Mouse (Mus musculus) spleen, postnatal 36 days (tissue): ENCODE measurements around the gene Ak7.

ENCODE experiments used
- DNase-seq, 2 experiments: peaks; one replicate each; pipeline ENCODE4 v3.0.0; 2022; ENCODE audit warnings: low spot score in 2 of 2, mixed read lengths in 1 of 2

Gene Ak7

GRCm38 (mm10) chr12:105705799-105706487 lies at the start of gene Ak7:
TSS of gene Ak7 (plus strand) at chr12:105705976.
- peak; percentile 64 to 78 for DNase-seq

GRCm38 (mm10) chr12:105676274-105676673 lies 29.5 kb upstream of the Ak7 start:
- no peak for DNase-seq

GRCm38 (mm10) chr12:105678211-105678610 lies 27.6 kb upstream of the Ak7 start:
- DNase-seq, result no peak

- DNase-seq, result no peak
Measured at GRCm38 (mm10) chr12:105678762-105679161, 27.0 kb upstream of the Ak7 start.

- peak; percentile 17 to 52 for DNase-seq
Measured at GRCm38 (mm10) chr12:105683933-105684901, 21.6 kb upstream of the Ak7 start, which contains the start of gene Gskip. TSS of gene Gskip (plus strand) at chr12:105684829.

- peak; percentile 93 to 96 for DNase-seq
Measured at GRCm38 (mm10) chr12:105685001-105685691, 20.6 kb upstream of the Ak7 start, which contains the start of gene Atg2b. TSS of gene Atg2b (minus strand) at chr12:105685211.

GRCm38 (mm10) chr12:105686791-105687190 lies 19.0 kb upstream of the Ak7 start:
- no peak for DNase-seq

GRCm38 (mm10) chr12:105687416-105687815 lies 18.4 kb upstream of the Ak7 start:
- DNase-seq, result no peak

GRCm38 (mm10) chr12:105688546-105688945 lies 17.2 kb upstream of the Ak7 start:
- no peak for DNase-seq

- DNase-seq, result no peak
Measured at GRCm38 (mm10) chr12:105689435-105689834, 16.3 kb upstream of the Ak7 start.

GRCm38 (mm10) chr12:105694021-105694420 lies 11.8 kb upstream of the Ak7 start:
- no peak for DNase-seq

GRCm38 (mm10) chr12:105695848-105696247 lies 9.9 kb upstream of the Ak7 start:
- no peak for DNase-seq

GRCm38 (mm10) chr12:105697104-105697780 lies 8.5 kb upstream of the Ak7 start:
- no peak for DNase-seq

GRCm38 (mm10) chr12:105700433-105700832 lies 5.3 kb upstream of the Ak7 start:
- DNase-seq, result no peak

- peak; percentile 19 to 24 for DNase-seq
Measured at GRCm38 (mm10) chr12:105718616-105719015, 12.8 kb downstream of the Ak7 start.

- DNase-seq, result no peak
Measured at GRCm38 (mm10) chr12:105720196-105720595, 14.4 kb downstream of the Ak7 start.

GRCm38 (mm10) chr12:105721452-105722132 lies 15.8 kb downstream of the Ak7 start:
- no peak for DNase-seq

- peak in 1 of 2 experiments; percentile 14 for DNase-seq
Measured at GRCm38 (mm10) chr12:105722657-105723056, 16.9 kb downstream of the Ak7 start.

- no peak for DNase-seq
Measured at GRCm38 (mm10) chr12:105724616-105725015, 18.8 kb downstream of the Ak7 start.

- no peak for DNase-seq
Measured at GRCm38 (mm10) chr12:105725736-105726135, 20.0 kb downstream of the Ak7 start.

- peak in 1 of 2 experiments; percentile 18 for DNase-seq
Measured at GRCm38 (mm10) chr12:105727268-105727667, 21.5 kb downstream of the Ak7 start.
